Mouse (Mus musculus): ENCODE results near the gene Macrod2.

GRCm38 (mm10) chr2:141279130-141279698 lies 884.1 kb downstream of the Macrod2 start:
- no peak for TF ChIP-seq CTCF (IDR thresholded peaks at IDR 0.05; ENCODE audit: low read depth)
- no peak for TF ChIP-seq EP300 (IDR thresholded peaks at IDR 0.05; ENCODE audit: low read depth)
